Mouse (Mus musculus) neural tube, embryonic 14.5 days (tissue): Measurements from ENCODE around the gene Gpr107. TPM values are rescaled to one million over a fixed set of nuclear protein-coding genes. Genes with fewer than 3 reads are reported as not detected.
"Not testable (repeated sequence)": the region's sequence is repeated elsewhere in the genome, so short reads cannot be mapped to it uniquely, and the experiment has no call there.

ENCODE experiments used
- ATAC-seq: fragments of 200-750 bp; cut with Nextera tagmentation; 2 replicates; pipeline ENCODE4 v1.8.0; 2017; ENCODE audit warnings: low read depth, mild to moderate bottlenecking, moderate TSS enrichment, moderate library complexity
- H3K27ac ChIP-seq: fragments of 300-500 bp; sonication (generic); 2 replicates; pipeline ENCODE4 v1.5.1; 2014; ENCODE audit warnings: low read depth, mild to moderate bottlenecking, control low read depth, low read length, moderate library complexity, mixed read lengths
- H3K27me3 ChIP-seq: fragments of 300-500 bp; sonication (generic); 2 replicates; pipeline ENCODE4 v1.6.1; 2014; ENCODE audit warnings: low read length; ENCODE audit not compliant: control insufficient read depth, insufficient read depth
- H3K36me3 ChIP-seq: fragments of 300-500 bp; sonication (generic); 2 replicates; pipeline ENCODE4 v1.6.1; 2014; ENCODE audit warnings: low read length, mixed read lengths; ENCODE audit not compliant: control insufficient read depth, insufficient read depth
- H3K4me1 ChIP-seq: fragments of 300-500 bp; sonication (generic); 2 replicates; pipeline ENCODE4 v1.6.1; 2014; ENCODE audit warnings: low read length; ENCODE audit not compliant: control insufficient read depth, insufficient read depth
- H3K4me2 ChIP-seq: fragments of 300-500 bp; sonication (generic); 2 replicates; pipeline ENCODE4 v1.6.1; 2014; ENCODE audit warnings: mild to moderate bottlenecking, low read depth, low read length, control low read depth
- H3K4me3 ChIP-seq: fragments of 300-500 bp; sonication (generic); 2 replicates; pipeline ENCODE4 v1.5.1; 2014; ENCODE audit warnings: low read depth, low read length, control low read depth, mixed read lengths
- H3K9ac ChIP-seq: fragments of 300-500 bp; sonication (generic); replicated peaks from 2 replicates; pipeline ENCODE4 v1.6.1; 2014; ENCODE audit warnings: low read depth, mild to moderate bottlenecking, control low read depth, low read length, mixed read lengths
- H3K9me3 ChIP-seq: fragments of 300-500 bp; sonication (generic); 2 replicates; pipeline ENCODE4 v1.6.1; 2016; ENCODE audit warnings: low read length; ENCODE audit not compliant: control insufficient read depth
- WGBS: fragments of 180-500 bp; shearing (Covaris S2); extraction: QIAGEN DNeasy Blood & Tissue Kit; methylation state at CpG from one replicate; pipeline ENCODE4 v1.1.7; 2014; 5-methylcytosine and 5-hydroxymethylcytosine counted together
- polyA plus RNA-seq: library from polyadenylated mRNA; unstranded; fragments of >200 nt; fragmentation: Nextera tagmentation; extraction: Ambion mirVana; gene quantifications from 2 replicates; pipeline ENCODE4 v1.2.1, GENCODE M21; 2014

The Gpr107 gene
- polyA plus RNA-seq, 1 experiment from 2014 or later, result 24.2 TPM

- H3K4me1 ChIP-seq, result no peaks in the 10 kb centered on the region
- H3K4me2 ChIP-seq, result no peak overlapping the region
- H3K27ac ChIP-seq, result no peak overlapping the region
- H3K9me3 ChIP-seq, result no peaks in the 10 kb centered on the region
- 90% methylated on average over 5 of the region's 5 CpGs for WGBS
- peaks cover 61% of the 10 kb centered on the region for H3K36me3 ChIP-seq
- no peak overlapping the region for H3K4me3 ChIP-seq
- no peaks in the 10 kb centered on the region for H3K27me3 ChIP-seq
- no peak overlapping the region for H3K9ac ChIP-seq
- ATAC-seq, result no peak
Observed at GRCm38 (mm10) chr2:31172536-31172935, 20.4 kb downstream of the Gpr107 start.

- H3K9ac ChIP-seq, result no peak overlapping the region
- H3K27me3 ChIP-seq, result no peaks in the 10 kb centered on the region
- no peaks in the 10 kb centered on the region for H3K4me1 ChIP-seq
- H3K4me2 ChIP-seq, result no peak overlapping the region
- no peaks in the 10 kb centered on the region for H3K9me3 ChIP-seq
- no peak overlapping the region for H3K27ac ChIP-seq
- 84% methylated on average over 4 of the region's 4 CpGs for WGBS
- no peak overlapping the region for H3K4me3 ChIP-seq
- no peak for ATAC-seq
- peaks cover 64% of the 10 kb centered on the region for H3K36me3 ChIP-seq
Observed at GRCm38 (mm10) chr2:31173290-31173689, 21.2 kb downstream of the Gpr107 start.

- not testable (repeated sequence) for H3K9me3 ChIP-seq, H3K9ac ChIP-seq, H3K4me2 ChIP-seq, H3K4me3 ChIP-seq, H3K27me3 ChIP-seq, H3K27ac ChIP-seq, H3K4me1 ChIP-seq, ATAC-seq
- WGBS, result 85% methylated on average over 6 of the region's 6 CpGs
- peaks cover 37% of the 10 kb centered on the region for H3K36me3 ChIP-seq
Observed at GRCm38 (mm10) chr2:31178593-31178992, 26.5 kb downstream of the Gpr107 start.

GRCm38 (mm10) chr2:31179471-31179870 lies 27.4 kb downstream of the Gpr107 start:
- H3K27ac ChIP-seq, result no peak overlapping the region
- WGBS, result 90% methylated on average over 7 of the region's 7 CpGs
- no peak overlapping the region for H3K4me2 ChIP-seq
- peaks cover 37% of the 10 kb centered on the region for H3K36me3 ChIP-seq
- no peak for ATAC-seq
- H3K4me1 ChIP-seq, result no peaks in the 10 kb centered on the region
- H3K27me3 ChIP-seq, result no peaks in the 10 kb centered on the region
- no peaks in the 10 kb centered on the region for H3K9me3 ChIP-seq
- H3K4me3 ChIP-seq, result no peak overlapping the region
- no peak overlapping the region for H3K9ac ChIP-seq

GRCm38 (mm10) chr2:31180081-31180551 lies 28.0 kb downstream of the Gpr107 start:
- H3K9me3 ChIP-seq, result no peaks in the 10 kb centered on the region
- no peak for ATAC-seq
- no peak overlapping the region for H3K4me3 ChIP-seq
- no peak overlapping the region for H3K27ac ChIP-seq
- 46% methylated on average over 7 of the region's 7 CpGs for WGBS
- no peaks in the 10 kb centered on the region for H3K4me1 ChIP-seq
- peaks cover 40% of the 10 kb centered on the region for H3K36me3 ChIP-seq
- no peak overlapping the region for H3K4me2 ChIP-seq
- no peak overlapping the region for H3K9ac ChIP-seq
- no peaks in the 10 kb centered on the region for H3K27me3 ChIP-seq

- H3K36me3 ChIP-seq, result peaks cover 39% of the 10 kb centered on the region
- ATAC-seq, result no peak
Observed at GRCm38 (mm10) chr2:31182786-31183330, 30.7 kb downstream of the Gpr107 start.

GRCm38 (mm10) chr2:31183830-31184229 lies 31.7 kb downstream of the Gpr107 start:
- no peak for ATAC-seq
- H3K4me2 ChIP-seq, result no peak overlapping the region
- H3K27ac ChIP-seq, result no peak overlapping the region
- peaks cover 39% of the 10 kb centered on the region for H3K36me3 ChIP-seq
- H3K9ac ChIP-seq, result no peak overlapping the region
- H3K4me3 ChIP-seq, result no peak overlapping the region
- 94% methylated on average over 1 of the region's 1 CpGs for WGBS
- no peaks in the 10 kb centered on the region for H3K4me1 ChIP-seq
- no peaks in the 10 kb centered on the region for H3K27me3 ChIP-seq
- no peaks in the 10 kb centered on the region for H3K9me3 ChIP-seq

More at GRCm38 (mm10) chr2:31182786-31183330, 30.7 kb downstream of the Gpr107 start:
- Histone ChIP-seq H3K9me3 (no peaks in the 10 kb centered on the region), H3K4me1 (no peaks in the 10 kb centered on the region), H3K9ac (no peak overlapping the region), H3K4me2 (no peak overlapping the region), H3K27ac (no peak overlapping the region), H3K27me3 (no peaks in the 10 kb centered on the region), H3K4me3 (no peak overlapping the region)
- WGBS, result 92% methylated on average over 6 of the region's 6 CpGs

GRCm38 (mm10) chr2:31188691-31189090 lies 36.6 kb downstream of the Gpr107 start:
- no peaks in the 10 kb centered on the region for H3K27me3 ChIP-seq
- H3K36me3 ChIP-seq, result peaks cover 44% of the 10 kb centered on the region
- no peak overlapping the region for H3K9ac ChIP-seq
- no peaks in the 10 kb centered on the region for H3K4me1 ChIP-seq
- 94% methylated on average over 1 of the region's 1 CpGs for WGBS
- H3K4me3 ChIP-seq, result no peak overlapping the region
- no peak for ATAC-seq
- H3K9me3 ChIP-seq, result no peaks in the 10 kb centered on the region
- H3K4me2 ChIP-seq, result no peak overlapping the region
- no peak overlapping the region for H3K27ac ChIP-seq

GRCm38 (mm10) chr2:31189654-31190053 lies 37.5 kb downstream of the Gpr107 start:
- Histone ChIP-seq H3K4me1 (no peaks in the 10 kb centered on the region), H3K4me2 (no peak overlapping the region), H3K9ac (no peak overlapping the region), H3K36me3 (peaks cover 43% of the 10 kb centered on the region), H3K27me3 (no peaks in the 10 kb centered on the region), H3K4me3 (no peak overlapping the region), H3K27ac (no peak overlapping the region), H3K9me3 (no peaks in the 10 kb centered on the region)
- 95% methylated on average over 3 of the region's 3 CpGs for WGBS
- no peak for ATAC-seq
